Comparison of ENCODE assay signal across 9 mouse cellular contexts in genomic region chr5:129006031-129006788, GRCm38 (mm10). TPM values are rescaled to one million over a fixed set of nuclear protein-coding genes. Genes with fewer than 3 reads are reported as not detected.
A peak's percentile ranks its signal among the peaks of the same experiment; 100 is the strongest.
DNase-seq lines count a peak whose midpoint lies in the region; TF ChIP-seq lines count a peak whose summit lies in the region.
"Had no signal": no experiment of that assay in that cellular context is flagged by ENCODE, and none has a peak within 500 bp of the region (broad histone marks: within the 10 kb centered on the region; RNA-seq: fewer than 3 reads in every experiment).

No protein-coding gene starts in this region.

- intact Hi-C loops in gastrocnemius, adult 2 months (cut with DNase I): no loop called here

- H3K27ac ChIP-seq in gastrocnemius, adult 2 months: peak overlapping the region; percentile 63
- H3K27ac ChIP-seq in embryonic fibroblast, embryonic 13.5 days (ENCODE audit: insufficient read depth, low read length): no peak overlapping the region

- no peak for DNase-seq in gastrocnemius, adult 2 months
- no peak for DNase-seq in gastrocnemius, postnatal 4 days (ENCODE audit: low spot score in 2 of 2)
- DNase-seq in kidney, adult 18-20 months: peak; percentile 19
- DNase-seq in lung, postnatal 36 days: peak; percentile 18
- DNase-seq in frontal cortex, adult 2 months (ENCODE audit: extremely low spot score in 1 of 2, low spot score in 1 of 2): no peak
- no peak for DNase-seq in frontal cortex, postnatal 10 days (ENCODE audit: low spot score in 2 of 2)
- no peak for DNase-seq in urinary bladder, adult 2 months (ENCODE audit: low spot score)

- TF ChIP-seq POLR2A in embryonic fibroblast, embryonic 13.5 days (IDR thresholded peaks at IDR 0.05; ENCODE audit: low read depth, low read length): no peak

- H3K4me3 ChIP-seq in gastrocnemius, adult 2 months: peak overlapping the region; percentile 88
- no peak overlapping the region for H3K4me3 ChIP-seq in embryonic fibroblast, embryonic 13.5 days (ENCODE audit: insufficient read depth, low read length)

- peak; percentile 12; the same call in 1 of the 2 replicates for TF ChIP-seq CTCF in gastrocnemius, adult 2 months (IDR thresholded peaks at IDR 0.05)
- peak; percentile 20; the same call in 1 of the 2 replicates for TF ChIP-seq CTCF in embryonic fibroblast, embryonic 13.5 days (IDR thresholded peaks at IDR 0.05; ENCODE audit: borderline replicate concordance, insufficient read depth, low read length)

- 0 out of 2 replicates have a peak, but pooled peaks cover 8% of the 10 kb centered on the region for H3K4me1 ChIP-seq in embryonic fibroblast, embryonic 13.5 days (ENCODE audit: control insufficient read depth, insufficient read depth, low read length)

RNA-seq across cellular contexts. Expression of gene Stx2, which starts 2.2 kb away (rescaled TPM):
- 1 to 10 TPM; 6.3 to 7.8 TPM for total RNA-seq in gastrocnemius, adult 2 months (2021)
- total RNA-seq in gastrocnemius, postnatal 4 days (2021): 10 to 100 TPM; 24.5 to 29.0 TPM
- 44.1 and 52.4 TPM in 2 replicates for polyA plus RNA-seq in embryonic fibroblast, embryonic 13.5 days (2011; ENCODE audit: insufficient read length, low read depth, missing spikeins)
- 37.6 and 44.6 TPM in 2 replicates for polyA plus RNA-seq in frontal cortex, adult 2 months (2012; rRNA removed)
- polyA plus RNA-seq in urinary bladder, adult 2 months (2012; rRNA removed): 45.6 and 49.8 TPM in 2 replicates

RNA-seq across cellular contexts. Expression of gene Ran, which starts 13.7 kb away (rescaled TPM):
- total RNA-seq in gastrocnemius, adult 2 months (2021): 10 to 100 TPM; 78.9 to 94.0 TPM
- 100 to 1,000 TPM; 105 to 111 TPM for total RNA-seq in gastrocnemius, postnatal 4 days (2021)
- 260 and 321 TPM in 2 replicates for polyA plus RNA-seq in embryonic fibroblast, embryonic 13.5 days (2011; ENCODE audit: insufficient read length, low read depth, missing spikeins)
- polyA plus RNA-seq in frontal cortex, adult 2 months (2012; rRNA removed): 132 and 137 TPM in 2 replicates
- 85.8 and 88.0 TPM in 2 replicates for polyA plus RNA-seq in urinary bladder, adult 2 months (2012; rRNA removed)

RNA-seq across cellular contexts. Expression of gene Rimbp2, which starts 52.9 kb away (rescaled TPM):
- under 1 TPM in 1 of 2 experiments, not detected in 1; 0.05 TPM for total RNA-seq in gastrocnemius, adult 2 months (2021)
- total RNA-seq in gastrocnemius, postnatal 4 days (2021): under 1 TPM; 0.20 to 0.21 TPM
- not detected in 2 replicates for polyA plus RNA-seq in embryonic fibroblast, embryonic 13.5 days (2011; ENCODE audit: insufficient read length, low read depth, missing spikeins)
- polyA plus RNA-seq in frontal cortex, adult 2 months (2012; rRNA removed): 100 and 102 TPM in 2 replicates
- polyA plus RNA-seq in urinary bladder, adult 2 months (2012; rRNA removed): 0.04 and 0.12 TPM in 2 replicates
- polyA plus RNA-seq: C2C12 had no signal

Comparison
In these comparisons a context has a peak if more than half of its experiments do, and no peak if none do; other contexts are left out.
1. DNase-seq: peak in kidney, adult 18-20 months (single experiment) and lung, postnatal 36 days (single experiment); none in gastrocnemius, adult 2 months (single experiment), gastrocnemius, postnatal 4 days (0 of 2), frontal cortex, adult 2 months (0 of 2), frontal cortex, postnatal 10 days (0 of 2) and urinary bladder, adult 2 months (single experiment).
2. RNA of gene Rimbp2, which starts 52.9 kb away (polyA plus RNA-seq): 100 to 102 TPM in frontal cortex, adult 2 months; not detected in embryonic fibroblast, embryonic 13.5 days and 0.04 to 0.12 TPM in urinary bladder, adult 2 months; every median in the first group is over 10 times any median in the second.